Comparison of ENCODE assay signal across 19 mouse cellular contexts in genomic region chr7:122296805-122297204, GRCm38 (mm10). TPM values are rescaled to one million over a fixed set of nuclear protein-coding genes. Genes with fewer than 3 reads are reported as not detected.
A peak's percentile ranks its signal among the peaks of the same experiment; 100 is the strongest.
DNase-seq lines count a peak whose midpoint lies in the region; ATAC-seq and TF ChIP-seq lines count a peak whose summit lies in the region.
"Had no signal": no experiment of that assay in that cellular context is flagged by ENCODE, and none has a peak within 500 bp of the region (broad histone marks: within the 10 kb centered on the region; RNA-seq: fewer than 3 reads in every experiment).

No protein-coding gene starts in this region.

- peaks cover 3% of the 10 kb centered on the region; the same call in 1 of the 2 replicates for H3K27me3 ChIP-seq in kidney, embryonic 14.5 days (ENCODE audit: control insufficient read depth, insufficient read depth, low read length)
- H3K27me3 ChIP-seq: forebrain, embryonic 12.5 days; hindbrain, embryonic 15.5 days had no signal

- TF ChIP-seq CTCF in left cerebral cortex, adult 2 months (IDR thresholded peaks at IDR 0.05) = no peak

- H3K4me1 ChIP-seq in kidney, embryonic 14.5 days (ENCODE audit: control insufficient read depth, insufficient read depth, low read length) = no peaks in the 10 kb centered on the region
- H3K4me1 ChIP-seq: embryonic facial prominence, embryonic 12.5 days had no signal

- H3K9me3 ChIP-seq in kidney, embryonic 14.5 days (ENCODE audit: control insufficient read depth, low read length) = no peaks in the 10 kb centered on the region
- H3K9me3 ChIP-seq: embryonic facial prominence, embryonic 12.5 days; heart, embryonic 13.5 days; hindbrain, embryonic 15.5 days had no signal

- no peak overlapping the region for H3K4me3 ChIP-seq in left cerebral cortex, adult 2 months
- no peak overlapping the region for H3K4me3 ChIP-seq in kidney, embryonic 14.5 days (ENCODE audit: low read length)
- H3K4me3 ChIP-seq: embryonic facial prominence, embryonic 12.5 days; forebrain, embryonic 12.5 days; heart, embryonic 13.5 days; hindbrain, embryonic 15.5 days had no signal

- H3K4me2 ChIP-seq in kidney, embryonic 14.5 days (replicated peaks; ENCODE audit: low read depth, low read length) = no peak overlapping the region
- H3K4me2 ChIP-seq: embryonic facial prominence, embryonic 12.5 days; forebrain, embryonic 12.5 days; heart, embryonic 13.5 days; hindbrain, embryonic 15.5 days had no signal

- WGBS in kidney, embryonic 14.5 days = 94% methylated on average over 3 of the region's 3 CpGs

- peak overlapping the region; percentile 33 for H3K27ac ChIP-seq in left cerebral cortex, adult 2 months
- no peak overlapping the region for H3K27ac ChIP-seq in kidney, embryonic 14.5 days (ENCODE audit: low read depth, low read length)
- H3K27ac ChIP-seq: embryonic facial prominence, embryonic 12.5 days; forebrain, embryonic 12.5 days; heart, embryonic 13.5 days; hindbrain, embryonic 15.5 days had no signal

- DNase-seq in cerebellum, adult 9-10 months = peak; percentile 54
- DNase-seq in cerebellum, postnatal 10 days = no peak
- no peak for DNase-seq in left cerebral cortex, adult 2 months (ENCODE audit: extremely low spot score in 1 of 2, low spot score in 2 of 2)
- no peak for DNase-seq in left cerebral cortex, adult 9 months (ENCODE audit: low spot score in 2 of 2)
- no peak for DNase-seq in urinary bladder, adult 2 months (ENCODE audit: low spot score)
- DNase-seq: adrenal gland, adult 8-10 months; adrenal gland, postnatal 36 days; cerebellum, adult 11-12 months; gastrocnemius, postnatal 36 days; heart, adult 11 months; heart, postnatal 36 days; kidney, adult 8-10 months had no signal

- H3K36me3 ChIP-seq in kidney, embryonic 14.5 days (ENCODE audit: control insufficient read depth, insufficient read depth, low read length) = no peaks in the 10 kb centered on the region
- H3K36me3 ChIP-seq: embryonic facial prominence, embryonic 12.5 days; forebrain, embryonic 12.5 days; heart, embryonic 13.5 days; hindbrain, embryonic 15.5 days had no signal

- ATAC-seq in activated CD4-positive, CD25-positive, alpha-beta regulatory T cell, adult 4 months = peak; percentile 47
- ATAC-seq in kidney, embryonic 14.5 days (ENCODE audit: low FRiP score, low TSS enrichment) = no peak
- ATAC-seq: intestine, postnatal 0 days had no signal

- no peak overlapping the region for H3K9ac ChIP-seq in kidney, embryonic 14.5 days (ENCODE audit: low read depth, low read length)
- H3K9ac ChIP-seq: embryonic facial prominence, embryonic 12.5 days; forebrain, embryonic 12.5 days; heart, embryonic 13.5 days; hindbrain, embryonic 15.5 days had no signal

- intact Hi-C loops in left cerebral cortex, adult 2 months (cut with DNase I) = no loop called here

RNA-seq across cellular contexts. Expression of gene Prkcb, which starts 8.3 kb away (rescaled TPM):
- total RNA-seq in left cerebral cortex, adult 2 months (2021) = 100 to 1,000 TPM; 964 to 986 TPM
- polyA plus RNA-seq in activated CD4-positive, CD25-positive, alpha-beta regulatory T cell, adult 4 months (2017; shearing (Covaris generic)) = 10 to 100 TPM; 71.9 to 78.3 TPM
- 3.5 and 4.1 TPM in 2 replicates for polyA plus RNA-seq in kidney, embryonic 14.5 days (2014; fragmentation: Nextera tagmentation; extraction: Ambion mirVana)
- 121 and 158 TPM in 2 replicates for polyA plus RNA-seq in urinary bladder, adult 2 months (2012; rRNA removed)

Comparison
In these comparisons a context has a peak if more than half of its experiments do, and no peak if none do; other contexts are left out.
1. RNA of gene Prkcb, which starts 8.3 kb away (polyA plus RNA-seq): 121 to 158 TPM in urinary bladder, adult 2 months and 71.9 to 78.3 TPM in activated CD4-positive, CD25-positive, alpha-beta regulatory T cell, adult 4 months; 3.5 to 4.1 TPM in kidney, embryonic 14.5 days; every median in the first group is over 10 times any median in the second.